Mouse (Mus musculus) testis, adult 2 months (tissue): Measurements from ENCODE around the gene Josd2. TPM values are rescaled to one million over a fixed set of nuclear protein-coding genes. Genes with fewer than 3 reads are reported as not detected.

Experiments
- H3K27ac ChIP-seq: fragments of 200-500 bp; 2 replicates; pipeline ENCODE4 v1.5.1; 2012; ENCODE audit warnings: low read depth, low read length; ENCODE audit not compliant: control insufficient read depth, insufficient read depth
- H3K27me3 ChIP-seq: fragments of 200-500 bp; 2 replicates; pipeline ENCODE4 v1.6.1; 2012; ENCODE audit warnings: mild to moderate bottlenecking, low read length, moderate library complexity; ENCODE audit not compliant: control insufficient read depth, insufficient read depth
- H3K36me3 ChIP-seq: fragments of 200-500 bp; 2 replicates; pipeline ENCODE4 v1.6.1; 2012; ENCODE audit warnings: mild to moderate bottlenecking, low read length; ENCODE audit not compliant: control insufficient read depth, insufficient read depth
- H3K4me1 ChIP-seq: fragments of 200-500 bp; 2 replicates; pipeline ENCODE4 v1.6.1; 2012; ENCODE audit warnings: low read length; ENCODE audit not compliant: control insufficient read depth, insufficient read depth
- H3K4me3 ChIP-seq: fragments of 200-500 bp; 2 replicates; pipeline ENCODE4 v1.5.1; 2012; ENCODE audit warnings: low read depth, mild to moderate bottlenecking, low read length, moderate library complexity, mixed read lengths; ENCODE audit not compliant: control insufficient read depth
- CTCF ChIP-seq: fragments of 200-500 bp; IDR thresholded peaks from 2 replicates; pipeline ENCODE4 v1.5.1; 2012; ENCODE audit warnings: low read depth, mild to moderate bottlenecking, inconsistent platforms, low read length, moderate library complexity; ENCODE audit not compliant: control insufficient read depth, insufficient read depth, insufficient replicate concordance
- POLR2A ChIP-seq: fragments of 200-500 bp; IDR thresholded peaks from 2 replicates; pipeline ENCODE4 v1.6.1; 2012; ENCODE audit warnings: low read depth, mild to moderate bottlenecking, inconsistent platforms, low read length, moderate library complexity; ENCODE audit not compliant: control insufficient read depth
- polyA plus RNA-seq: library from polyadenylated mRNA; depleted of rRNA; stranded (reverse); fragments of >200 nt; gene quantifications from 2 replicates; pipeline ENCODE4 v1.2.3, GENCODE M21; 2012

The Josd2 gene
- polyA plus RNA-seq, 1 experiment: 118 TPM

- H3K27me3 ChIP-seq: no peaks in the 10 kb centered on the region
- H3K4me1 ChIP-seq: peaks cover 6% of the 10 kb centered on the region
- no peaks in the 10 kb centered on the region for H3K36me3 ChIP-seq
- H3K4me3 ChIP-seq: peak overlapping the region; percentile 93
- no peak for TF ChIP-seq CTCF
- TF ChIP-seq POLR2A: no peak
- no peak overlapping the region for H3K27ac ChIP-seq
Observed at GRCm38 (mm10) chr7:44469677-44470675, 2.2 kb downstream of the Josd2 start.

GRCm38 (mm10) chr7:44470696-44471612 lies 3.2 kb downstream of the Josd2 start:
- Histone ChIP-seq H3K27me3 (no peaks in the 10 kb centered on the region), H3K27ac (no peak overlapping the region), H3K4me1 (peaks cover 6% of the 10 kb centered on the region), H3K36me3 (no peaks in the 10 kb centered on the region), H3K4me3 (no peak overlapping the region)
- TF ChIP-seq POLR2A (no peak), CTCF (no peak)

GRCm38 (mm10) chr7:44471880-44472557 lies 4.2 kb downstream of the Josd2 start:
- H3K36me3 ChIP-seq: no peaks in the 10 kb centered on the region
- TF ChIP-seq CTCF: no peak
- 0 out of 2 replicates have a peak, but pooled peaks have one; percentile 10 for TF ChIP-seq POLR2A
- H3K4me1 ChIP-seq: peaks cover 6% of the 10 kb centered on the region
- no peak overlapping the region for H3K27ac ChIP-seq
- no peak overlapping the region for H3K4me3 ChIP-seq
- H3K27me3 ChIP-seq: no peaks in the 10 kb centered on the region

- TF ChIP-seq POLR2A (no peak), CTCF (no peak)
- H3K27me3 ChIP-seq: no peaks in the 10 kb centered on the region
- H3K4me1 ChIP-seq: peaks cover 6% of the 10 kb centered on the region
Observed at GRCm38 (mm10) chr7:44472558-44472885, 4.7 kb downstream of the Josd2 start.

GRCm38 (mm10) chr7:44472961-44473646 lies 5.3 kb downstream of the Josd2 start:
- Histone ChIP-seq H3K27ac (no peak overlapping the region), H3K4me3 (no peak overlapping the region), H3K36me3 (no peaks in the 10 kb centered on the region), H3K4me1 (peaks cover 6% of the 10 kb centered on the region), H3K27me3 (no peaks in the 10 kb centered on the region)
- TF ChIP-seq CTCF (no peak), POLR2A (no peak)

More at GRCm38 (mm10) chr7:44472558-44472885, 4.7 kb downstream of the Josd2 start:
- Histone ChIP-seq H3K27ac (no peak overlapping the region), H3K4me3 (no peak overlapping the region), H3K36me3 (no peaks in the 10 kb centered on the region)

GRCm38 (mm10) chr7:44474419-44474818 lies 6.6 kb downstream of the Josd2 start:
- H3K27ac ChIP-seq: no peak overlapping the region
- no peaks in the 10 kb centered on the region for H3K27me3 ChIP-seq
- no peaks in the 10 kb centered on the region; the same call in 1 of the 2 replicates for H3K4me1 ChIP-seq
- H3K36me3 ChIP-seq: no peaks in the 10 kb centered on the region
- TF ChIP-seq POLR2A: no peak
- H3K4me3 ChIP-seq: no peak overlapping the region
